Mouse (Mus musculus) liver, embryonic 11.5 days (tissue): ENCODE results near the gene Nox4. TPM values are rescaled to one million over a fixed set of nuclear protein-coding genes. Genes with fewer than 3 reads are reported as not detected.

Experiments used
- ATAC-seq: fragments of 200-750 bp; cut with Nextera tagmentation; replicated peaks from 2 replicates; pipeline ENCODE4 v1.8.0; 2017; ENCODE audit warnings: moderate number of reproducible peaks, mild to moderate bottlenecking, moderate TSS enrichment, moderate library complexity; ENCODE audit not compliant: low FRiP score
- DNase-seq: peaks from one replicate; pipeline ENCODE4 v3.0.0-alpha.2; 2017; ENCODE audit warnings: low spot score
- H3K27ac ChIP-seq: fragments of 300-500 bp; sonication (generic); 2 replicates; pipeline ENCODE4 v1.5.1; 2014; ENCODE audit warnings: mild to moderate bottlenecking, low read depth, low read length, control low read depth
- H3K27me3 ChIP-seq: fragments of 300-500 bp; sonication (generic); replicated peaks from 2 replicates; pipeline ENCODE4 v1.6.1; 2014; ENCODE audit warnings: low read length, mixed read lengths; ENCODE audit not compliant: control insufficient read depth, insufficient read depth
- H3K36me3 ChIP-seq: fragments of 300-500 bp; sonication (generic); 2 replicates; pipeline ENCODE4 v1.6.1; 2014; ENCODE audit warnings: mild to moderate bottlenecking, low read length, moderate library complexity, mixed read lengths; ENCODE audit not compliant: control insufficient read depth, insufficient read depth
- H3K4me1 ChIP-seq: fragments of 300-500 bp; sonication (generic); replicated peaks from 2 replicates; pipeline ENCODE4 v1.6.1; 2014; ENCODE audit warnings: low read length, mixed read lengths; ENCODE audit not compliant: control insufficient read depth, insufficient read depth
- H3K4me2 ChIP-seq: fragments of 300-500 bp; sonication (generic); 2 replicates; pipeline ENCODE4 v1.6.1; 2014; ENCODE audit warnings: mild to moderate bottlenecking, control low read depth, moderate library complexity
- H3K4me3 ChIP-seq: fragments of 300-500 bp; sonication (generic); 2 replicates; pipeline ENCODE4 v1.5.1; 2014; ENCODE audit warnings: low read depth, low read length, control low read depth
- H3K9ac ChIP-seq: fragments of 300-500 bp; sonication (generic); 2 replicates; pipeline ENCODE4 v1.6.1; 2014; ENCODE audit warnings: low read depth, low read length, control low read depth
- H3K9me3 ChIP-seq: fragments of 300-500 bp; sonication (generic); 2 replicates; pipeline ENCODE4 v1.6.1; 2016; ENCODE audit warnings: low read length, inconsistent platforms, mixed read lengths; ENCODE audit not compliant: control insufficient read depth
- WGBS: fragments of 180-500 bp; shearing (Covaris S2); extraction: QIAGEN DNeasy Blood & Tissue Kit; methylation state at CpG from one replicate; pipeline ENCODE4 v1.1.7; 2014; 5-methylcytosine and 5-hydroxymethylcytosine counted together
- polyA plus RNA-seq: library from polyadenylated mRNA; unstranded; fragments of >200 nt; fragmentation: Nextera tagmentation; extraction: Ambion mirVana; gene quantifications from 2 replicates; pipeline ENCODE4 v1.2.1, GENCODE M21; 2014

Nox4 gene
- polyA plus RNA-seq, 1 experiment from 2014 or later = 1.2 TPM

GRCm38 (mm10) chr7:87345598-87345997 lies 99.7 kb downstream of the Nox4 start:
- H3K27me3 ChIP-seq = no peaks in the 10 kb centered on the region
- H3K4me1 ChIP-seq = no peaks in the 10 kb centered on the region
- no peaks in the 10 kb centered on the region for H3K9me3 ChIP-seq
- H3K36me3 ChIP-seq = no peaks in the 10 kb centered on the region
- H3K4me3 ChIP-seq = no peak overlapping the region
- no peak overlapping the region for H3K4me2 ChIP-seq
- DNase-seq (no peak), ATAC-seq (no peak)
- H3K9ac ChIP-seq = no peak overlapping the region
- H3K27ac ChIP-seq = no peak overlapping the region
- 64% methylated on average over 3 of the region's 3 CpGs for WGBS

GRCm38 (mm10) chr7:87352818-87353217 lies 106.9 kb downstream of the Nox4 start:
- DNase-seq (no peak), ATAC-seq (no peak)
- 47% methylated on average over 2 of the region's 2 CpGs for WGBS
- Histone ChIP-seq H3K9me3 (no peaks in the 10 kb centered on the region), H3K9ac (no peak overlapping the region), H3K4me3 (no peak overlapping the region), H3K4me2 (no peak overlapping the region), H3K36me3 (no peaks in the 10 kb centered on the region), H3K27ac (no peak overlapping the region), H3K27me3 (no peaks in the 10 kb centered on the region), H3K4me1 (no peaks in the 10 kb centered on the region)

GRCm38 (mm10) chr7:87367834-87368233 lies 121.9 kb downstream of the Nox4 start:
- Histone ChIP-seq H3K4me1 (no peaks in the 10 kb centered on the region), H3K9ac (no peak overlapping the region), H3K9me3 (no peaks in the 10 kb centered on the region), H3K36me3 (no peaks in the 10 kb centered on the region), H3K4me3 (no peak overlapping the region), H3K27ac (no peak overlapping the region), H3K27me3 (no peaks in the 10 kb centered on the region), H3K4me2 (no peak overlapping the region)
- DNase-seq (no peak), ATAC-seq (no peak)

GRCm38 (mm10) chr7:87369131-87369530 lies 123.2 kb downstream of the Nox4 start:
- Histone ChIP-seq H3K36me3 (no peaks in the 10 kb centered on the region), H3K4me2 (no peak overlapping the region), H3K27me3 (no peaks in the 10 kb centered on the region), H3K9me3 (no peaks in the 10 kb centered on the region), H3K27ac (no peak overlapping the region), H3K4me3 (no peak overlapping the region), H3K9ac (no peak overlapping the region), H3K4me1 (no peaks in the 10 kb centered on the region)
- ATAC-seq = no peak
- DNase-seq = no peak
- 93% methylated on average over 1 of the region's 1 CpGs for WGBS

GRCm38 (mm10) chr7:87370789-87371188 lies 124.9 kb downstream of the Nox4 start:
- WGBS = 78% methylated on average over 2 of the region's 2 CpGs
- no peak overlapping the region for H3K4me3 ChIP-seq
- no peak overlapping the region for H3K9ac ChIP-seq
- H3K4me2 ChIP-seq = no peak overlapping the region
- no peaks in the 10 kb centered on the region for H3K27me3 ChIP-seq
- no peak overlapping the region for H3K27ac ChIP-seq
- DNase-seq = no peak
- H3K36me3 ChIP-seq = no peaks in the 10 kb centered on the region
- H3K9me3 ChIP-seq = no peaks in the 10 kb centered on the region
- no peak for ATAC-seq
- no peaks in the 10 kb centered on the region for H3K4me1 ChIP-seq

GRCm38 (mm10) chr7:87371316-87371715 lies 125.4 kb downstream of the Nox4 start:
- no peaks in the 10 kb centered on the region for H3K36me3 ChIP-seq
- ATAC-seq (no peak), DNase-seq (no peak)
- H3K4me3 ChIP-seq = no peak overlapping the region
- H3K9me3 ChIP-seq = no peaks in the 10 kb centered on the region
- H3K27me3 ChIP-seq = no peaks in the 10 kb centered on the region
- WGBS = 84% methylated on average over 2 of the region's 2 CpGs
- H3K4me2 ChIP-seq = no peak overlapping the region
- no peak overlapping the region for H3K9ac ChIP-seq
- H3K27ac ChIP-seq = no peak overlapping the region
- H3K4me1 ChIP-seq = no peaks in the 10 kb centered on the region

- ATAC-seq = no peak
- H3K27ac ChIP-seq = no peak overlapping the region
- H3K9ac ChIP-seq = no peak overlapping the region
- no peak for DNase-seq
- no peak overlapping the region for H3K4me2 ChIP-seq
- H3K36me3 ChIP-seq = no peaks in the 10 kb centered on the region
- H3K27me3 ChIP-seq = no peaks in the 10 kb centered on the region
- H3K9me3 ChIP-seq = no peaks in the 10 kb centered on the region
- no peak overlapping the region for H3K4me3 ChIP-seq
- H3K4me1 ChIP-seq = no peaks in the 10 kb centered on the region
Observed at GRCm38 (mm10) chr7:87374322-87374721, 128.4 kb downstream of the Nox4 start.

- Histone ChIP-seq H3K27ac (no peak overlapping the region), H3K9ac (no peak overlapping the region), H3K36me3 (no peaks in the 10 kb centered on the region), H3K9me3 (no peaks in the 10 kb centered on the region), H3K4me3 (no peak overlapping the region), H3K4me2 (no peak overlapping the region), H3K27me3 (no peaks in the 10 kb centered on the region), H3K4me1 (no peaks in the 10 kb centered on the region)
- ATAC-seq (peak; percentile 58; the same call in 1 of the 2 replicates), DNase-seq (no peak)
- WGBS = 41% methylated on average over 2 of the region's 2 CpGs
Observed at GRCm38 (mm10) chr7:87374935-87375334, 129.0 kb downstream of the Nox4 start.

GRCm38 (mm10) chr7:87397023-87397422 lies 151.1 kb downstream of the Nox4 start:
- DNase-seq = no peak
- H3K4me2 ChIP-seq = no peak overlapping the region

More at GRCm38 (mm10) chr7:87397023-87397422, 151.1 kb downstream of the Nox4 start:
- ATAC-seq = no peak
- no peak overlapping the region for H3K27ac ChIP-seq
- no peaks in the 10 kb centered on the region for H3K4me1 ChIP-seq
- no peaks in the 10 kb centered on the region for H3K9me3 ChIP-seq
- WGBS = 87% methylated on average over 7 of the region's 7 CpGs
- no peak overlapping the region for H3K4me3 ChIP-seq
- no peaks in the 10 kb centered on the region for H3K27me3 ChIP-seq
- H3K9ac ChIP-seq = no peak overlapping the region
- no peaks in the 10 kb centered on the region for H3K36me3 ChIP-seq
